ENCODE assay signal across 9 mouse cellular contexts in genomic region chr11:3369449-3369848, GRCm38 (mm10). TPM values are rescaled to one million over a fixed set of nuclear protein-coding genes. Genes with fewer than 3 reads are reported as not detected.
DNase-seq lines count a peak whose midpoint lies in the region; ATAC-seq lines count a peak whose summit lies in the region.
"Had no signal": no experiment of that assay in that cellular context is flagged by ENCODE, and none has a peak within 500 bp of the region (broad histone marks: within the 10 kb centered on the region; RNA-seq: fewer than 3 reads in every experiment).

No protein-coding gene starts in this region.

- H3K4me1 ChIP-seq in heart, embryonic 11.5 days (ENCODE audit: control insufficient read depth, insufficient read depth, low read length) = peaks cover 41% of the 10 kb centered on the region
- peaks cover 47% of the 10 kb centered on the region for H3K4me1 ChIP-seq in hindbrain, embryonic 12.5 days
- peaks cover 53% of the 10 kb centered on the region for H3K4me1 ChIP-seq in midbrain, embryonic 15.5 days

- ATAC-seq in heart, embryonic 11.5 days (replicated peaks; ENCODE audit: insufficient number of reproducible peaks, low FRiP score, low TSS enrichment) = no peak
- ATAC-seq in hindbrain, embryonic 12.5 days (ENCODE audit: low FRiP score) = no peak
- ATAC-seq in midbrain, embryonic 15.5 days (replicated peaks) = no peak

- H3K9me3 ChIP-seq in heart, embryonic 11.5 days (replicated peaks; ENCODE audit: control insufficient read depth, low read length) = no peaks in the 10 kb centered on the region
- H3K9me3 ChIP-seq in hindbrain, embryonic 12.5 days (replicated peaks) = no peaks in the 10 kb centered on the region
- no peaks in the 10 kb centered on the region for H3K9me3 ChIP-seq in midbrain, embryonic 15.5 days

- H3K4me3 ChIP-seq in heart, embryonic 11.5 days (ENCODE audit: low read depth, low read length) = 0 out of 2 replicates have a peak overlapping the region, but pooled peaks have one; percentile 59
- peak overlapping the region; percentile 64 for H3K4me3 ChIP-seq in hindbrain, embryonic 12.5 days
- H3K4me3 ChIP-seq in midbrain, embryonic 15.5 days = peak overlapping the region; percentile 81; the same call in 1 of the 2 replicates

- WGBS in heart, embryonic 11.5 days (ENCODE audit: insufficient replicate concordance) = 73% methylated on average over 5 of the region's 5 CpGs
- WGBS in hindbrain, embryonic 12.5 days = 75% methylated on average over 5 of the region's 5 CpGs
- 75% methylated on average over 5 of the region's 5 CpGs for WGBS in midbrain, embryonic 15.5 days

- H3K4me2 ChIP-seq in heart, embryonic 11.5 days = peak overlapping the region; percentile 89
- peak overlapping the region; percentile 74 for H3K4me2 ChIP-seq in hindbrain, embryonic 12.5 days (replicated peaks)
- peak overlapping the region; percentile 75 for H3K4me2 ChIP-seq in midbrain, embryonic 15.5 days

- peak overlapping the region; percentile 28; the same call in 1 of the 2 replicates for H3K9ac ChIP-seq in heart, embryonic 11.5 days (ENCODE audit: low read depth, low read length)
- 0 out of 2 replicates have a peak overlapping the region, but pooled peaks have one; percentile 35 for H3K9ac ChIP-seq in hindbrain, embryonic 12.5 days
- peak overlapping the region; percentile 87; the same call in 1 of the 2 replicates for H3K9ac ChIP-seq in midbrain, embryonic 15.5 days

- H3K27ac ChIP-seq in heart, embryonic 11.5 days (ENCODE audit: low read depth, low read length) = peak overlapping the region; percentile 66; the same call in 1 of the 2 replicates
- no peak overlapping the region for H3K27ac ChIP-seq in hindbrain, embryonic 12.5 days
- no peak overlapping the region for H3K27ac ChIP-seq in midbrain, embryonic 15.5 days

- DNase-seq in heart, adult 8-10 months (ENCODE audit: low spot score) = no peak
- DNase-seq in R1 (ENCODE audit: low read depth, low spot score) = peak; percentile 60
- DNase-seq in kidney, adult 18-20 months = no peak
- no peak for DNase-seq in left cerebral cortex, postnatal 25 days (ENCODE audit: low spot score in 2 of 2)
- no peak for DNase-seq in cerebellum, postnatal 14 days
- DNase-seq: B cell, adult 2 months had no signal

- intact Hi-C loops in left cerebral cortex, postnatal 25 days (cut with DNase I) = no loop called here

- no peaks in the 10 kb centered on the region for H3K36me3 ChIP-seq in heart, embryonic 11.5 days (ENCODE audit: control insufficient read depth, insufficient read depth, low read length)
- no peaks in the 10 kb centered on the region for H3K36me3 ChIP-seq in hindbrain, embryonic 12.5 days
- no peaks in the 10 kb centered on the region for H3K36me3 ChIP-seq in midbrain, embryonic 15.5 days (replicated peaks)

- H3K27me3 ChIP-seq in heart, embryonic 11.5 days (ENCODE audit: control insufficient read depth, insufficient read depth, low read length) = no peaks in the 10 kb centered on the region
- no peaks in the 10 kb centered on the region for H3K27me3 ChIP-seq in hindbrain, embryonic 12.5 days
- H3K27me3 ChIP-seq in midbrain, embryonic 15.5 days (replicated peaks) = no peaks in the 10 kb centered on the region

RNA-seq across cellular contexts. Expression of gene Pik3ip1, which starts 39.2 kb away (rescaled TPM):
- 12.2 and 14.2 TPM in 2 replicates for polyA plus RNA-seq in heart, embryonic 11.5 days (2014; fragmentation: Nextera tagmentation; extraction: Ambion mirVana)
- 10 to 100 TPM; 37.3 to 67.8 (median 56.9) TPM for total RNA-seq in heart, adult 8-10 months (2022)
- polyA plus RNA-seq in hindbrain, embryonic 12.5 days (2016; fragmentation: Nextera tagmentation; extraction: Ambion mirVana) = 19.9 and 22.0 TPM in 2 replicates
- polyA plus RNA-seq in midbrain, embryonic 15.5 days (2015; fragmentation: Nextera tagmentation; extraction: Ambion mirVana) = 26.5 and 26.6 TPM in 2 replicates
- total RNA-seq in left cerebral cortex, postnatal 25 days (2021) = 10 to 100 TPM; 26.3 to 29.1 TPM

RNA-seq across cellular contexts. Expression of gene Limk2, which starts 39.5 kb away (rescaled TPM):
- polyA plus RNA-seq in heart, embryonic 11.5 days (2014; fragmentation: Nextera tagmentation; extraction: Ambion mirVana) = 61.8 and 72.3 TPM in 2 replicates
- 10 to 100 TPM; 16.7 to 25.5 (median 19.4) TPM for total RNA-seq in heart, adult 8-10 months (2022)
- 114 and 116 TPM in 2 replicates for polyA plus RNA-seq in hindbrain, embryonic 12.5 days (2016; fragmentation: Nextera tagmentation; extraction: Ambion mirVana)
- polyA plus RNA-seq in midbrain, embryonic 15.5 days (2015; fragmentation: Nextera tagmentation; extraction: Ambion mirVana) = 173 and 193 TPM in 2 replicates
- total RNA-seq in left cerebral cortex, postnatal 25 days (2021) = 100 to 1,000 TPM in 1 of 2 experiments, 10 to 100 TPM in 1; 85.6 to 101 TPM

Comparison
In these comparisons a context has a peak if more than half of its experiments do, and no peak if none do; other contexts are left out.
1. H3K9ac ChIP-seq: peak in every context shown above with its lines; median percentile 87 in midbrain, embryonic 15.5 days; 35 in hindbrain, embryonic 12.5 days; 28 in heart, embryonic 11.5 days.